Mouse (Mus musculus) mouse trophoblast stem cell (cell line): ENCODE measurements around the gene Ncstn.

Experiments
- in situ Hi-C, 2 experiments: fragments of 300-500 bp; cut with MseI, MboI; formaldehyde crosslinking; loops; 2 replicates in 1 of 2; 3 replicates in 1 of 2; pipeline ENCODE4 v1.15.1; 2025

The Ncstn gene

GRCm38 (mm10) chr1:172027809-172028102 is 54.8 kb downstream of the Ncstn start:
- in situ Hi-C loops, result no loop called here

- in situ Hi-C loops, result no loop called here
These were observed 55.4 kb downstream of the Ncstn start for GRCm38 (mm10) chr1:172027010-172027808.

GRCm38 (mm10) chr1:172026201-172026901 is 56.2 kb downstream of the Ncstn start:
- in situ Hi-C loops, result no loop called here

- in situ Hi-C loops, result no loop called here
These were observed 57.2 kb downstream of the Ncstn start for GRCm38 (mm10) chr1:172025201-172025904.

- in situ Hi-C loops, result no loop called here
These were observed 58.3 kb downstream of the Ncstn start for GRCm38 (mm10) chr1:172024140-172024895.

- in situ Hi-C loops, result no loop called here
These were observed 62.6 kb downstream of the Ncstn start for GRCm38 (mm10) chr1:172019863-172020521.

- in situ Hi-C loops, result no loop called here
These were observed 63.3 kb downstream of the Ncstn start for GRCm38 (mm10) chr1:172019339-172019738.

- in situ Hi-C loops, result no loop called here
These were observed 64.0 kb downstream of the Ncstn start for GRCm38 (mm10) chr1:172018336-172019311.

- in situ Hi-C loops, result no loop called here
These were observed 65.0 kb downstream of the Ncstn start for GRCm38 (mm10) chr1:172017517-172018070.

GRCm38 (mm10) chr1:172016660-172017516 is 65.7 kb downstream of the Ncstn start:
- in situ Hi-C loops, result no loop called here

- in situ Hi-C loops, result no loop called here
These were observed 66.6 kb downstream of the Ncstn start for GRCm38 (mm10) chr1:172016031-172016430.
